Mouse (Mus musculus) thymus, postnatal 25 days (tissue): ENCODE measurements at regions not wholly inside any gene's neighbourhood (a gene's known extent, or its start where the extent isn't known, plus 50 kb on each side); places are given as distances from the start of the nearest gene placed in this dataset.

Experiments
- DNase-seq: peaks from one replicate; pipeline ENCODE4 v3.0.0; 2022

GRCm38 (mm10) chr3:150752787-150753186, 684.9 kb upstream of the Adgrl4 start:
- DNase-seq, result no peak

DNA sequence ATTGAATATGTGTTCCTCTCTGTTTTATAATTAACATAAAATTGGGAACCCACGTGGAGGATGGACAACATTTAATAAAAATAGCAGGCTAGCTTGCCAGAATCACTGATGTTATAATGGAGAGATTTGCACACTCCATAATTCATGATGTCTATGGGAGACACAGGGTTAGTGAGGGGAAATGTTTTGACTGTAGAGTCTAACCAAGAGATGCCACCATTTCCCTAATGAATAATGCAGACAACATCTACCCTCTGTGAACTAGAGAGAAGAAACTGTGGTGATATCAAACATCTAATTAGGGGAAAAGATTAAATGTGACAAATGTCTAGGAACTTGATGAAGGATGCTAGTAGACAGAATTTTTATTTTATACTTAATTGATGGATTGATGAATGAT, 677.8 kb upstream of the Adgrl4 start:
- no peak for DNase-seq

DNA sequence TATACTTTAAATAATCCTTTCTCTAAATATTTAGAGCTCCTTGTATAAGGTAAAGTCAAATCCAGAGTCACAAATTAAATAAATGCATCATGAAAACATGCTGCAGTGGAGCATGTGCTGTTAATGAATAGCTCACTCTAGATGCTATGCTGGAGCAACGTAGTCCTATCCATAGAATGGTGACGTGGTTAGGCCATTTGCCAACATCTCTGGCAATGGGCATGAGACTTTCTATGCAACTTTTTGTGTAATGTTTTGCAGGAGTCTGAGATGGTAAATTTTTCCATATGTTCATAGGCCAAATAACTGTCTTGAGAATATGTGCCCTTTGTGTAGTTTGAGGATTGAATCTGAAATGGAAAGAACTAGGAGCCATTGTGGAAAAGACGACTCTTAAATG, 653.1 kb upstream of the Adgrl4 start:
- DNase-seq, result no peak

GRCm38 (mm10) chr3:150817807-150818206, 619.9 kb upstream of the Adgrl4 start:
- no peak for DNase-seq

DNA sequence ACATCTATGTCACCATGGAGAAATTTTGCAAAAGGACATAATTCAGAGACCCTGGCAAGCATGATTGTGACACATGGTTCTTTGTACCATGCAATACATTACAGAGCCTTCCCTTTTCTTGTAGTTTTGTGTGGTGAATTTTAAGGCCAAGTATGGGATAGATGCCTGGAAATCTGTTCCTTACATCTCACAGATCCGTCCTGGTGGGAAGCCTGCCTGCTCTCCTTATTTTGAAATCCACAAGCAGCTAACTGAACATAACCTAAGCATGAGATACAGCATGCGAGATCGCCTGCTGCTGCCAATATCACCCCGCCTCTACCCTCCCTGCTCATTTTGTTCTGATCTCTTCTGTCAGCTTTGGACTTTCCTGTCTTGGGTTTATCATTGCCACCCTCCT, 618.3 kb upstream of the Adgrl4 start:
- DNase-seq, result no peak

- DNase-seq, result no peak
Measured at GRCm38 (mm10) chr3:150820039-150820438, 617.6 kb upstream of the Adgrl4 start.

- no peak for DNase-seq
Measured at GRCm38 (mm10) chr3:150846029-150846428, 591.7 kb upstream of the Adgrl4 start.

DNA sequence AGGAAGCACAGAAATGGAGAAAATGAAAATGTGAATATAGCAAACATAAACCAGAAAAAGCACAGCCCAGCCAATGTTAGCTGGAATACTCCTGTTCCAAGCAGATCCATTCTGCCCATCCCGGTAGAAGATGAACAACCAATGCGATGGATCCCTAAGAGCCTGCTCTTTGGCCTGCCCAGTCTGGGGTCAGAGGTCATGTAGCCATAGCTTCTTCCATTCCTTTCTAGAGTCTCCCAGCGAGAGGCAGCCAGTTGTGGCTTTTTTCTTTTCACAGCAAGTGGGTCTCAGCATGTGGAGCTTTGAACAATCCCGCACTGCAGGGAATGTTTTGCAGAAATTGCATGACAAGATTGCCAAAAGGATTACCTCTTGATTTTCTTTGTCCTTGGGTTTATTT, 585.6 kb upstream of the Adgrl4 start:
- no peak for DNase-seq

- no peak for DNase-seq
Measured at GRCm38 (mm10) chr3:150896668-150897067, 541.0 kb upstream of the Adgrl4 start.

DNA sequence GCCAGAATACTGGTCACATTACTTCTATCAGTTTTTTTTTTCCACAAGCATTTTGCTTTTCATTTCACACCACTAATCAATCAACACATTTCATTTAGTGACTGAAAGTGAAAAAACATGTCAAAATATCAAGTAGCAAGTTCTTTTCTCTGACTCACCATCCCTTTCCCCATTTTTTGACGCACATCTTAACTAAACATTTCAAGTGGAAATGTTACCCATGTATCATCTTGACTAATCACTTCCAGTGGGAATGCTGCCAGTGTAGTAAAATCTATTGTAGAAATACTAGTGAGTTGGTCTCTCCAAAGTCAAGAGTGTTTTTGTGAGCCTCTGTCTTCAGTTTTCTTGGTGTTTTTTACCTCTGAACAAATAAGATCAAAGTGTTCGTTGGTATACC, 527.6 kb upstream of the Adgrl4 start:
- no peak for DNase-seq

DNA sequence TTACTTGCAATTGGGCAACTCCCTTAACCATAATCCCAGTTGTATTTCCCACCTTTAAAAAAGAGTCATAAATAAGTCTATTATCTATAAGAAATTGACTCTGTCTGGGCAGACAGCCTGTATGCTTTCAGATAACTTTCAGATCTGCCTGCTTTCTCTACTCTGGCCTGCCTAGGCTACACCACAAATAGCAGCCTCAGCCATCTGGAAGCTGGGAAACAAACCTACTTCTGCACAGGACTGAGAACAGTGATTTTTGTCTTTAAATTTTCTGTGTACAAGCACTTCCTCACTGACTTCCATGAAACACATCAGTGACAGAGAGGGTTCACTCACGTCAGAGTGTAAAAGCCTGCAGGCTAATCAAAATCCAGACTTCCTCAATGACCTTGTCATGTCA, 482.8 kb upstream of the Adgrl4 start:
- DNase-seq, result no peak

- no peak for DNase-seq
Measured at GRCm38 (mm10) chr3:150999652-151000051, 438.0 kb upstream of the Adgrl4 start.

DNA sequence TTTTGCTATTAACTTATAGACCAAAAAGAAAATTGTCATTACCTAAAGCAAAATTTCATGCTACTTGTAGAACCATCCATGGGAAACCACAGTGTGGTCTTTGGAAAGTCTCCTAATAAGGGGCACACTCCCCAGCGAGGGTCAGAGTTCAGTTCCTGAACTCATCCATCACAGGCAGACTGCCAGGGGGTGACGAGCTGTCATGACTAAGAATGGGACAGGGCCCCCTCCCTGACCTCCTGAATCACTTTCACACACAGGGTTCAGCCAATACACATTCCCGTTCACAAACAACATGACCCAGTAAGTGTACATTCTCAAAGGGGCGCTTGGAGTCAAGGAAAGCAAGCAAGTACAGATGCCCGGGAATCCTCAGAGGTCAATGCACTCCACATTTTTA, 437.5 kb upstream of the Adgrl4 start:
- DNase-seq, result no peak

DNA sequence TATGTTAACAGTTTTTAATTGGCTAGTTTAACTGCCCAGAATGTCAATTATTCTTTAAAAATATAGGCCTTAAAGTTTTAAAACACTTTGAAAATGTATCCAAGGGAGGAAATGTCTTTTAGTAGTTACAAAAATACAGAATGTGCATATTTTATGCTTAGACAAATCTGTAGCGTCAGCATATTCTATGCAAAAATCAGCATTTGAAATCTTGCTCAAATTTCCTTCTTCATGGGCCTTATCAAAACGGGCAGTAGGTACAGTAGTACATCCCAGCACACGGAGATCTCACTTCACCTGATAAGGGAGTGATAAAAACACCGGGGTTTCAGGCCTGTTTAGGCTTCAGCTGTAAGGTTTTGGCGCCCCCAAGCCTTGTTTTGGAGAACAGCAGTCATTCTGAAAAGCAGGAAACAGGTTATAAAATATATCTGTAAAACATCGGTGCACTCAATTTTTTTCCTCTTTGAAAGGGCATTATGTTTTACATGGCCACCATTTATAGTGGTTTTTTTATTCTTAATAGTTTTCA, 435.7 kb upstream of the Adgrl4 start:
- no peak for DNase-seq

DNA sequence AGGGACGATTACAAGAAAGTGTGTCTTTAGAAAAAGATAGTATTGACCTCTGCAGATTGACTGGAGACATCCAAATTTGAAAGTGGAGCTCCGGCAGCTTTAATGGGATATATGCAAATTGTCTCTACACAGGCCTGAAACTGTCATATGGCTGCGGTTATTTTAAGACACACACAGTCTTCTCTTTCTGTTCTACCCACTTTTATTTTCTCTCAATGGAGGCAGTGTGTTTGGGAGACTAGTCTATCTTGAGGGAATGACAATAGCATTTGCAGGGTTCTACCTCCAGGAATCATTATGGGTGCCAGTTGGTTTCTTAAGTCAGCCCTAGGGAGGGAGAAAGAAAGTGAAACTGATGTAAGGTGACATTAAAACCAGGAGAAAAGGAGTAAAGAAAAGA, 434.2 kb upstream of the Adgrl4 start:
- no peak for DNase-seq

DNA sequence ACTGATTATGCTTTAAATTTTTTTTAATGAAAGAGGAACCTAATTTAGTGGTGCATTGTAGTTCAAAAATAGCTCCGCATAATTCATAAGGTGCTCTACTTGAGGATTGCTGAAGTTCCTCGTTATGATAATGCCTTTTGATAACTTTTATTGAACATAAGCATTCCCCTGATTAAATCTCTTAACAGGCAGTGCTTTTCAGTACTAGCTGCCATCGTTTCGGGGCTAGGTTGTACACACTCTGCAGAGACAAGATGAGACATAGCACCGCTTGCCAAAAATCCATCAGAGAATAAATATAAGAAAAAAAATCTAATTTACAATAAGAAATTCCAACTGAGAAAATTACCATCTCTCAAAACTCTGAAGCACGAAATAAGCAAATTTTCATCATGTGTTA, 433.7 kb upstream of the Adgrl4 start:
- DNase-seq, result no peak

- no peak for DNase-seq
Measured at GRCm38 (mm10) chr3:151020014-151020413, 417.7 kb upstream of the Adgrl4 start.

GRCm38 (mm10) chr3:151057491-151057890, 380.2 kb upstream of the Adgrl4 start:
- DNase-seq, result no peak

DNA sequence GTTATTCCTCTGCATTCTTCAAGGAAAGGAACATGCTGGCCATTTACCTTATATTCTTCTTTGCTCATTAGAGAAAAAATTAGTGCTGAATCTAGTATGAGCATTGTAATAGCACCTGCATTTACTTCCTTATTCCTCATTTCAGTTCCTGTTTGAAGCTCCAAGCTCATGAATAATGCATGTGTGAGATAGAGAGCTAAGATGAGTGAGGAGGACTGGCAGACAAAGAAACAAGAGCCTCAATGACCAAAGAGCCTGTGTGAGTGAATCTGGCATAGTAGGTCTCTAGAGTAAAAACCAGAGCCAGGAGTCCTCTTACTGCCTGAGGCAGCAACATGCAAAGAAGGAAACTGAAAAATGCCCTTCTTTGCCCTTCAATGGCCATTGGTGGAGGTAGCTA, 365.4 kb upstream of the Adgrl4 start:
- no peak for DNase-seq

DNA sequence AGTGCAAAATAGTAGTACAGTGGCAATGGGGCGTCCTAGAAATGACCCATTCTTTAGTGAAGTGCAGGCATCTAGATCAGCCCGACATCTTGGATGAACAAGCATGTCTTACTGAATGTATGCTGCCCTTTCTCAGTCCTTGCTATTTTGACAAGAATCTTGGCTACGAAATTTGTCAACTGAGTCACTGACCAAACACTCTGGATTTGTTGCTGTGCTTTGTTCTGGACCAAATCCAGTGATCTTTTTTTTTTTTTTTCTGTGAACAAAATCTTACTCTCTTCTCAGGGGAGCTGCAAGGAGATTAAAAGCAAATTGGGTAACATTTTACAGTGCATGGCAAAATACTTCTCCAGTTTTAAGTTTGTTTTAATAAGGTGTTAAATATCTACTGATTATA, 320.9 kb upstream of the Adgrl4 start:
- DNase-seq, result no peak

DNA sequence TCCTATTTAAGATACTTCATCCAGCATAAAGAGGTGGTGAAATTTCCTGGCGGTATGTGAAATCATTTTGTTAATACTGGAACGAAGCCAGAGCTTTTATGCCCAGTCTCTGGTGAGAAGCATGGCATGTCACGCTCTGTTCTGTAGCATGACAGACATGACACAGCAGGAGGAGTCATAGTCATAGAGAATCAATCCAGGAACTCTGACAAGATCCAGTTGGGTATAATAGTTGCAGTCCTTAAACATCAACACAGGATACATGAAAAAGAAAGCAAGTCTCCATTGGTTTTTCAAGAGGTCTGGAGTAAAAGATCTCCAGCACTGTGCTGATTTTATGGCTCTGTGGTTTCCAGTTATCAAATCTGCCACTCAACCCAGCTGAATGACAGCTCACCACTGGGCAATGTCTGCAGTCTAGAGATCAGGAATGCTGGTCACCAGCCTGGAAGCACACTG, 320.1 kb upstream of the Adgrl4 start:
- no peak for DNase-seq

- DNase-seq, result no peak
Measured at GRCm38 (mm10) chr3:151124131-151124530, 313.6 kb upstream of the Adgrl4 start.

GRCm38 (mm10) chr3:151146889-151147288, 290.8 kb upstream of the Adgrl4 start:
- no peak for DNase-seq

GRCm38 (mm10) chr3:151153340-151153739, 284.3 kb upstream of the Adgrl4 start:
- DNase-seq, result no peak

GRCm38 (mm10) chr3:151160516-151160915, 277.2 kb upstream of the Adgrl4 start:
- no peak for DNase-seq

DNA sequence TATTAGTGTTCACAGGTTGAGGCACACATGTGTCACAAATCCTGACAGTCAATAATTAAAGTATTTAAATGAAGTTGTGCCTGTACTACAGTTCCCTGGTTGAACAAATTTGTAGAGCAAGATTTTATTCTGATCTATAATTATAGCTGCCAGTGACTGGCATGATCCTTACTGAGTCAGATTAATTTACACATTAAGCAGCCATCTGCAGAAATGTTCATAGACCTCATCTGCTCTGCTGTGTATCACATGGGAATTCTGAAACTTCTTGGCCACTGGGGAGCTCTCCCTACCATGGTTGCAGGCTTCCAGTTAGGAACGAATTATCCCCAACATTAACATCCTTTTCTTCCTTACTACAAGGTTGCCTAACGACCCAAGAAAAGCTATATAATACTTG, 255.6 kb upstream of the Adgrl4 start:
- no peak for DNase-seq
